Mouse (Mus musculus) olfactory bulb, adult 2 months (tissue): ENCODE data around the gene Gusb.

ENCODE experiments used
- CTCF ChIP-seq: fragments of 200-500 bp; IDR thresholded peaks from 2 replicates; pipeline ENCODE4 v1.5.1; 2012; ENCODE audit warnings: low read depth, mild to moderate bottlenecking, low read length, moderate library complexity; ENCODE audit not compliant: insufficient read depth
- POLR2A ChIP-seq: fragments of 200-500 bp; IDR thresholded peaks from 2 replicates; pipeline ENCODE4 v1.6.1; 2012; ENCODE audit warnings: mild to moderate bottlenecking, low read depth, low read length, moderate library complexity; ENCODE audit not compliant: insufficient read depth

- TF ChIP-seq CTCF (no peak), POLR2A (no peak)
These were observed 47.1 kb downstream of the Gusb start for GRCm38 (mm10) chr5:129955792-129956191.
